Mouse (Mus musculus) liver, embryonic 15.5 days (tissue): Measurements from ENCODE around the gene Antxr1. TPM values are rescaled to one million over a fixed set of nuclear protein-coding genes. Genes with fewer than 3 reads are reported as not detected.

Experiments used
- ATAC-seq: fragments of 200-750 bp; cut with Nextera tagmentation; 2 replicates; pipeline ENCODE4 v1.8.0; 2017; ENCODE audit warnings: moderate number of reproducible peaks, mild to moderate bottlenecking, moderate library complexity; ENCODE audit not compliant: insufficient read depth
- H3K27ac ChIP-seq: fragments of 300-500 bp; sonication (generic); replicated peaks from 2 replicates; pipeline ENCODE4 v1.5.1; 2015; ENCODE audit warnings: mild to moderate bottlenecking, inconsistent platforms
- H3K27me3 ChIP-seq: fragments of 300-500 bp; sonication (generic); 2 replicates; pipeline ENCODE4 v1.6.1; 2015; ENCODE audit warnings: mild to moderate bottlenecking, inconsistent platforms
- H3K36me3 ChIP-seq: fragments of 300-500 bp; sonication (generic); replicated peaks from 2 replicates; pipeline ENCODE4 v1.6.1; 2015; ENCODE audit warnings: moderate library complexity, mild to moderate bottlenecking, inconsistent platforms
- H3K4me1 ChIP-seq: fragments of 300-500 bp; sonication (generic); replicated peaks from 2 replicates; pipeline ENCODE4 v1.6.1; 2015; ENCODE audit warnings: inconsistent platforms
- H3K4me2 ChIP-seq: fragments of 300-500 bp; sonication (generic); 2 replicates; pipeline ENCODE4 v1.6.1; 2015; ENCODE audit warnings: moderate library complexity, mild to moderate bottlenecking, inconsistent platforms
- H3K4me3 ChIP-seq: fragments of 300-500 bp; sonication (generic); replicated peaks from 2 replicates; pipeline ENCODE4 v1.5.1; 2015; ENCODE audit warnings: mild to moderate bottlenecking, inconsistent platforms
- H3K9ac ChIP-seq: fragments of 300-500 bp; sonication (generic); 2 replicates; pipeline ENCODE4 v1.6.1; 2015; ENCODE audit warnings: moderate library complexity, mild to moderate bottlenecking, inconsistent platforms
- H3K9me3 ChIP-seq: fragments of 300-500 bp; sonication (generic); replicated peaks from 2 replicates; pipeline ENCODE4 v1.6.1; 2016; ENCODE audit warnings: inconsistent platforms
- WGBS: fragments of 180-500 bp; shearing (Covaris S2); methylation state at CpG from one replicate; pipeline ENCODE4 v1.1.7; 2015; ENCODE audit warnings: mixed read lengths; ENCODE audit not compliant: insufficient replicate concordance; 5-methylcytosine and 5-hydroxymethylcytosine counted together
- polyA plus RNA-seq: library from polyadenylated mRNA; unstranded; fragments of >200 nt; fragmentation: Nextera tagmentation; extraction: Ambion mirVana; gene quantifications from 2 replicates; pipeline ENCODE4 v1.2.1, GENCODE M21; 2015

The Antxr1 gene
- polyA plus RNA-seq, 1 experiment from 2014 or later = 0.47 TPM

- Histone ChIP-seq H3K4me2 (no peak overlapping the region), H3K27ac (no peak overlapping the region), H3K27me3 (no peaks in the 10 kb centered on the region), H3K9ac (no peak overlapping the region), H3K4me1 (peaks cover 4% of the 10 kb centered on the region), H3K9me3 (no peaks in the 10 kb centered on the region), H3K4me3 (no peak overlapping the region), H3K36me3 (no peaks in the 10 kb centered on the region)
- ATAC-seq = no peak
- WGBS = 52% methylated on average over 9 of the region's 9 CpGs
Measured at GRCm38 (mm10) chr6:87244117-87245100, 91.2 kb downstream of the Antxr1 start.

- H3K4me3 ChIP-seq = no peak overlapping the region
- no peaks in the 10 kb centered on the region for H3K9me3 ChIP-seq
- no peak overlapping the region for H3K9ac ChIP-seq
- no peaks in the 10 kb centered on the region for H3K4me1 ChIP-seq
- 34% methylated on average over 4 of the region's 4 CpGs for WGBS
- H3K36me3 ChIP-seq = no peaks in the 10 kb centered on the region
- peaks cover 11% of the 10 kb centered on the region; the same call in 1 of the 2 replicates for H3K27me3 ChIP-seq
- no peak for ATAC-seq
- H3K4me2 ChIP-seq = no peak overlapping the region
- no peak overlapping the region for H3K27ac ChIP-seq
Measured at GRCm38 (mm10) chr6:87237260-87237659, 98.4 kb downstream of the Antxr1 start.

- ATAC-seq = no peak
- H3K4me3 ChIP-seq = no peak overlapping the region
- no peak overlapping the region for H3K27ac ChIP-seq
- no peaks in the 10 kb centered on the region for H3K9me3 ChIP-seq
- 61% methylated on average over 8 of the region's 8 CpGs for WGBS
- no peaks in the 10 kb centered on the region for H3K36me3 ChIP-seq
- H3K27me3 ChIP-seq = peaks cover 11% of the 10 kb centered on the region; the same call in 1 of the 2 replicates
- no peaks in the 10 kb centered on the region for H3K4me1 ChIP-seq
- no peak overlapping the region for H3K9ac ChIP-seq
- no peak overlapping the region for H3K4me2 ChIP-seq
Measured at GRCm38 (mm10) chr6:87236061-87236460, 99.6 kb downstream of the Antxr1 start.

- ATAC-seq = no peak
- no peaks in the 10 kb centered on the region for H3K36me3 ChIP-seq
- no peaks in the 10 kb centered on the region for H3K4me1 ChIP-seq
- no peaks in the 10 kb centered on the region for H3K9me3 ChIP-seq
- no peak overlapping the region for H3K4me2 ChIP-seq
- H3K27me3 ChIP-seq = peaks cover 11% of the 10 kb centered on the region; the same call in 1 of the 2 replicates
- WGBS = 63% methylated on average over 4 of the region's 4 CpGs
- H3K9ac ChIP-seq = no peak overlapping the region
- H3K4me3 ChIP-seq = no peak overlapping the region
- no peak overlapping the region for H3K27ac ChIP-seq
Measured at GRCm38 (mm10) chr6:87233111-87233510, 102.5 kb downstream of the Antxr1 start.

- Histone ChIP-seq H3K9ac (no peak overlapping the region), H3K4me2 (no peak overlapping the region), H3K9me3 (no peaks in the 10 kb centered on the region), H3K4me1 (no peaks in the 10 kb centered on the region), H3K36me3 (no peaks in the 10 kb centered on the region), H3K4me3 (no peak overlapping the region), H3K27me3 (peaks cover 11% of the 10 kb centered on the region; the same call in 1 of the 2 replicates), H3K27ac (no peak overlapping the region)
- no peak for ATAC-seq
- 72% methylated on average over 2 of the region's 2 CpGs for WGBS
Measured at GRCm38 (mm10) chr6:87230041-87230440, 105.6 kb downstream of the Antxr1 start.

- WGBS = 70% methylated on average over 10 of the region's 10 CpGs
Measured at GRCm38 (mm10) chr6:87227940-87228339, 107.7 kb downstream of the Antxr1 start.

GRCm38 (mm10) chr6:87226315-87226714 lies 109.3 kb downstream of the Antxr1 start:
- H3K4me1 ChIP-seq = no peaks in the 10 kb centered on the region
- no peak overlapping the region for H3K27ac ChIP-seq
- no peak overlapping the region for H3K4me2 ChIP-seq
- no peaks in the 10 kb centered on the region; the same call in 1 of the 2 replicates for H3K27me3 ChIP-seq
- no peaks in the 10 kb centered on the region for H3K9me3 ChIP-seq
- no peak overlapping the region for H3K9ac ChIP-seq
- H3K36me3 ChIP-seq = no peaks in the 10 kb centered on the region
- ATAC-seq = no peak
- WGBS = 65% methylated on average over 4 of the region's 4 CpGs
- H3K4me3 ChIP-seq = no peak overlapping the region

More at GRCm38 (mm10) chr6:87227940-87228339, 107.7 kb downstream of the Antxr1 start:
- no peak overlapping the region for H3K9ac ChIP-seq
- ATAC-seq = no peak
- H3K27me3 ChIP-seq = peaks cover 6% of the 10 kb centered on the region; the same call in 1 of the 2 replicates
- H3K4me2 ChIP-seq = no peak overlapping the region
- no peaks in the 10 kb centered on the region for H3K36me3 ChIP-seq
- no peaks in the 10 kb centered on the region for H3K4me1 ChIP-seq
- H3K27ac ChIP-seq = no peak overlapping the region
- H3K4me3 ChIP-seq = no peak overlapping the region
- no peaks in the 10 kb centered on the region for H3K9me3 ChIP-seq

- no peak overlapping the region for H3K9ac ChIP-seq
- H3K9me3 ChIP-seq = no peaks in the 10 kb centered on the region
- H3K36me3 ChIP-seq = no peaks in the 10 kb centered on the region
- ATAC-seq = no peak
- no peaks in the 10 kb centered on the region for H3K4me1 ChIP-seq
- H3K4me2 ChIP-seq = no peak overlapping the region
- H3K27ac ChIP-seq = no peak overlapping the region
- no peaks in the 10 kb centered on the region; the same call in 1 of the 2 replicates for H3K27me3 ChIP-seq
- no peak overlapping the region for H3K4me3 ChIP-seq
- 68% methylated on average over 1 of the region's 1 CpGs for WGBS
Measured at GRCm38 (mm10) chr6:87225286-87225685, 110.3 kb downstream of the Antxr1 start.

GRCm38 (mm10) chr6:87222854-87223631 lies 112.6 kb downstream of the Antxr1 start:
- Histone ChIP-seq H3K27ac (no peak overlapping the region), H3K4me3 (no peak overlapping the region), H3K27me3 (no peaks in the 10 kb centered on the region; the same call in 1 of the 2 replicates), H3K4me1 (no peaks in the 10 kb centered on the region), H3K9ac (no peak overlapping the region), H3K36me3 (no peaks in the 10 kb centered on the region), H3K9me3 (no peaks in the 10 kb centered on the region), H3K4me2 (no peak overlapping the region)
- 61% methylated on average over 10 of the region's 10 CpGs for WGBS
- no peak for ATAC-seq

- peaks cover 4% of the 10 kb centered on the region; the same call in 1 of the 2 replicates for H3K4me1 ChIP-seq
- no peak overlapping the region for H3K4me2 ChIP-seq
- H3K27me3 ChIP-seq = no peaks in the 10 kb centered on the region
- no peak overlapping the region for H3K9ac ChIP-seq
- H3K4me3 ChIP-seq = no peak overlapping the region
- WGBS = 56% methylated on average over 13 of the region's 13 CpGs
- no peaks in the 10 kb centered on the region for H3K9me3 ChIP-seq
- no peak overlapping the region for H3K27ac ChIP-seq
- no peak for ATAC-seq
- no peaks in the 10 kb centered on the region for H3K36me3 ChIP-seq
Measured at GRCm38 (mm10) chr6:87219061-87219992, 116.3 kb downstream of the Antxr1 start.
